Mouse (Mus musculus): Measurements from ENCODE around the gene P4ha3.
"Not testable (repeated sequence)": the region's sequence is repeated elsewhere in the genome, so short reads cannot be mapped to it uniquely, and the experiment has no call there.

Gene P4ha3

GRCm38 (mm10) chr7:100285383-100285782 lies at the start of gene P4ha3:
TSS of gene P4ha3 (plus strand) at chr7:100285520.
- peak; percentile 50 for DNase-seq

GRCm38 (mm10) chr7:100238271-100238670 lies 47.0 kb upstream of the P4ha3 start:
- no peak for DNase-seq

- DNase-seq: no peak
Observed at GRCm38 (mm10) chr7:100240601-100241000, 44.7 kb upstream of the P4ha3 start.

- DNase-seq: no peak
Observed at GRCm38 (mm10) chr7:100243007-100243406, 42.3 kb upstream of the P4ha3 start.

- DNase-seq: no peak
Observed at GRCm38 (mm10) chr7:100244225-100244624, 41.1 kb upstream of the P4ha3 start.

GRCm38 (mm10) chr7:100245176-100245575 lies 40.1 kb upstream of the P4ha3 start:
- no peak for DNase-seq

GRCm38 (mm10) chr7:100250667-100251066 lies 34.7 kb upstream of the P4ha3 start:
- DNase-seq: no peak

- DNase-seq: no peak
Observed at GRCm38 (mm10) chr7:100262350-100262749, 23.0 kb upstream of the P4ha3 start.

GRCm38 (mm10) chr7:100264934-100265333 lies 20.4 kb upstream of the P4ha3 start:
- not testable (repeated sequence) for DNase-seq

- DNase-seq: no peak
Observed at GRCm38 (mm10) chr7:100272369-100272768, 13.0 kb upstream of the P4ha3 start.

- DNase-seq: no peak
Observed at GRCm38 (mm10) chr7:100274507-100274906, 10.8 kb upstream of the P4ha3 start.

GRCm38 (mm10) chr7:100276397-100276796 lies 8.9 kb upstream of the P4ha3 start:
- DNase-seq: peak; percentile 46

GRCm38 (mm10) chr7:100279803-100280202 lies 5.5 kb upstream of the P4ha3 start:
- DNase-seq: peak; percentile 39

- DNase-seq: no peak
Observed at GRCm38 (mm10) chr7:100281596-100281995, 3.7 kb upstream of the P4ha3 start.

- no peak for DNase-seq
Observed at GRCm38 (mm10) chr7:100283298-100283697, 2.0 kb upstream of the P4ha3 start.

GRCm38 (mm10) chr7:100287748-100288578 lies 2.6 kb downstream of the P4ha3 start:
- DNase-seq: no peak

GRCm38 (mm10) chr7:100288622-100289021 lies 3.3 kb downstream of the P4ha3 start:
- no peak for DNase-seq

- no peak for DNase-seq
Observed at GRCm38 (mm10) chr7:100293546-100293945, 8.2 kb downstream of the P4ha3 start.

GRCm38 (mm10) chr7:100295745-100296144 lies 10.4 kb downstream of the P4ha3 start:
- DNase-seq: no peak

- no peak for DNase-seq
Observed at GRCm38 (mm10) chr7:100296699-100297098, 11.4 kb downstream of the P4ha3 start.

- no peak for DNase-seq
Observed at GRCm38 (mm10) chr7:100298861-100299510, 13.7 kb downstream of the P4ha3 start.

GRCm38 (mm10) chr7:100301390-100301789 lies 16.1 kb downstream of the P4ha3 start:
- DNase-seq: no peak

- no peak for DNase-seq
Observed at GRCm38 (mm10) chr7:100302316-100302715, 17.0 kb downstream of the P4ha3 start.

GRCm38 (mm10) chr7:100305894-100306293 lies 20.6 kb downstream of the P4ha3 start:
- DNase-seq: no peak

All from thymus, postnatal 4 days (tissue).